Mouse (Mus musculus): Measurements from ENCODE around the gene Rps18.

Rps18 gene

GRCm38 (mm10) chr17:33924577-33925283 lies 31.1 kb downstream of the Rps18 start:
- no peak for DNase-seq (ENCODE audit: extremely low spot score, low spot score)

- no peak for DNase-seq (ENCODE audit: extremely low spot score, low spot score)
Measured at GRCm38 (mm10) chr17:33921361-33921760, 34.4 kb downstream of the Rps18 start.

GRCm38 (mm10) chr17:33920282-33921097 lies 35.3 kb downstream of the Rps18 start:
- DNase-seq (ENCODE audit: extremely low spot score, low spot score): peak; percentile 85

GRCm38 (mm10) chr17:33919351-33920281 lies 36.2 kb downstream of the Rps18 start:
- DNase-seq (ENCODE audit: extremely low spot score, low spot score): peak; percentile 51

- no peak for DNase-seq (ENCODE audit: extremely low spot score, low spot score)
Measured at GRCm38 (mm10) chr17:33918293-33919203, 37.3 kb downstream of the Rps18 start.

- DNase-seq (ENCODE audit: extremely low spot score, low spot score): no peak
Measured at GRCm38 (mm10) chr17:33917656-33918292, 38.0 kb downstream of the Rps18 start.

GRCm38 (mm10) chr17:33916847-33917655 lies 38.8 kb downstream of the Rps18 start:
- DNase-seq (ENCODE audit: extremely low spot score, low spot score): no peak

- DNase-seq (ENCODE audit: extremely low spot score, low spot score): no peak
Measured at GRCm38 (mm10) chr17:33916294-33916693, 39.5 kb downstream of the Rps18 start.

GRCm38 (mm10) chr17:33915671-33916250 lies 40.0 kb downstream of the Rps18 start, which contains the start of the genes Tapbp and Zbtb22:
TSS of gene Tapbp (plus strand) at chr17:33915899.
TSS of gene Zbtb22 (plus strand) at chr17:33915904.
- peak; percentile 95 for DNase-seq (ENCODE audit: extremely low spot score, low spot score)

GRCm38 (mm10) chr17:33914969-33915391 lies 40.8 kb downstream of the Rps18 start:
- no peak for DNase-seq (ENCODE audit: extremely low spot score, low spot score)

- DNase-seq (ENCODE audit: extremely low spot score, low spot score): no peak
Measured at GRCm38 (mm10) chr17:33913905-33914304, 41.9 kb downstream of the Rps18 start.

GRCm38 (mm10) chr17:33913264-33913663 lies 42.5 kb downstream of the Rps18 start:
- DNase-seq (ENCODE audit: extremely low spot score, low spot score): no peak

- DNase-seq (ENCODE audit: extremely low spot score, low spot score): no peak
Measured at GRCm38 (mm10) chr17:33911813-33912414, 43.9 kb downstream of the Rps18 start.

GRCm38 (mm10) chr17:33911052-33911812 lies 44.6 kb downstream of the Rps18 start:
- DNase-seq (ENCODE audit: extremely low spot score, low spot score): no peak

GRCm38 (mm10) chr17:33910346-33911051 lies 45.3 kb downstream of the Rps18 start:
- no peak for DNase-seq (ENCODE audit: extremely low spot score, low spot score)

GRCm38 (mm10) chr17:33909869-33910250 lies 45.9 kb downstream of the Rps18 start:
- no peak for DNase-seq (ENCODE audit: extremely low spot score, low spot score)

Data from neural tube, embryonic 10.5 days (tissue).